Mouse (Mus musculus): ENCODE measurements around the gene Stard3nl.
"Not testable (repeated sequence)": the region's sequence is repeated elsewhere in the genome, so short reads cannot be mapped to it uniquely, and the experiment has no call there.

The Stard3nl gene

GRCm38 (mm10) chr13:19381112-19381828, 14.3 kb downstream of the Stard3nl start:
- DNase-seq, result no peak

GRCm38 (mm10) chr13:19379313-19379712, 16.3 kb downstream of the Stard3nl start:
- no peak for DNase-seq

- DNase-seq, result no peak
Observed at GRCm38 (mm10) chr13:19372133-19372729, 23.4 kb downstream of the Stard3nl start.

- peak; percentile 54 to 64 for DNase-seq
Observed at GRCm38 (mm10) chr13:19368817-19369216, 26.8 kb downstream of the Stard3nl start.

GRCm38 (mm10) chr13:19367536-19367935, 28.1 kb downstream of the Stard3nl start:
- DNase-seq, result peak; percentile 70 to 74

GRCm38 (mm10) chr13:19366866-19367265, 28.7 kb downstream of the Stard3nl start:
- DNase-seq, result no peak

GRCm38 (mm10) chr13:19365596-19365995, 30.0 kb downstream of the Stard3nl start:
- DNase-seq, result peak; percentile 80 to 82

GRCm38 (mm10) chr13:19364245-19364772, 31.3 kb downstream of the Stard3nl start:
- DNase-seq, result peak; percentile 71 to 77

GRCm38 (mm10) chr13:19362358-19362757, 33.2 kb downstream of the Stard3nl start:
- DNase-seq, result peak in 1 of 2 experiments; percentile 39

GRCm38 (mm10) chr13:19358027-19358426, 37.6 kb downstream of the Stard3nl start:
- DNase-seq, result no peak

GRCm38 (mm10) chr13:19357301-19357700, 38.3 kb downstream of the Stard3nl start:
- DNase-seq, result no peak

- DNase-seq, result no peak
Observed at GRCm38 (mm10) chr13:19356720-19357119, 38.9 kb downstream of the Stard3nl start.

GRCm38 (mm10) chr13:19356120-19356519, 39.5 kb downstream of the Stard3nl start:
- DNase-seq, result no peak

- no peak for DNase-seq
Observed at GRCm38 (mm10) chr13:19352795-19353194, 42.8 kb downstream of the Stard3nl start.

GRCm38 (mm10) chr13:19340356-19340755, 55.2 kb downstream of the Stard3nl start:
- not testable (repeated sequence) for DNase-seq

- DNase-seq, result not testable (repeated sequence)
Observed at GRCm38 (mm10) chr13:19336310-19336709, 59.3 kb downstream of the Stard3nl start.
